Comparison of ENCODE assay signal across 17 mouse cellular contexts in the genomic region with DNA sequence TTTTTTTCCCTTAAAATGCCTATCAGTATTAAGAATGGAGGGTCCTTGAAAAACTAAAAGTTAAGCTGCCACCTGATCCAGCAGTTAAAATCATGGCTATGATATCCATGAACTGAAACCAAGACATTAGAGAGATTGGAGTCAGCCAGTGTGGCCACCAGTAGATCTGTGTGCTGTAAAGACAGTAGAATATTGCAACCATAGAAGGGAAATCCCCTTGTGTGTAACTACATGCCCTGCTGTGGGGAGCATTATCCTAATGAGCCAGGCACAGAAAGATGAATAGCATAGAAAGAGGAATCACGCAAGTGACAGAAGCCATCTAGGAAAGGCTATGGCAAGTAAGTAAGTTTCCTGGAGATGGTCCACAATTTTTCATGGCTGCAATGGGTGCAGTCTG.
"Had no signal": no experiment of that assay in that cellular context is flagged by ENCODE, and none has a peak within 500 bp of the region (broad histone marks: within the 10 kb centered on the region; RNA-seq: fewer than 3 reads in every experiment).

No protein-coding gene starts in this region.

- H3K4me1 ChIP-seq: lung, embryonic 15.5 days; midbrain, embryonic 13.5 days; midbrain, embryonic 15.5 days; neural tube, embryonic 12.5 days; stomach, embryonic 15.5 days had no signal

- H3K9ac ChIP-seq: liver, postnatal 0 days; lung, embryonic 15.5 days; midbrain, embryonic 13.5 days; midbrain, embryonic 15.5 days; neural tube, embryonic 12.5 days; stomach, embryonic 15.5 days had no signal

- DNase-seq: liver, postnatal 0 days; lung, adult 2 months; lung, postnatal 14 days; lung, postnatal 36 days; right cerebral cortex, adult 18-20 months; thymus, adult 2 months; thymus, postnatal 25 days; thymus, postnatal 4 days had no signal

- H3K4me3 ChIP-seq: lung, embryonic 15.5 days; megakaryocyte, embryonic 14.5 days; midbrain, embryonic 13.5 days; midbrain, embryonic 15.5 days; neural tube, embryonic 12.5 days; stomach, embryonic 15.5 days had no signal

- H3K36me3 ChIP-seq: lung, embryonic 15.5 days; midbrain, embryonic 13.5 days; midbrain, embryonic 15.5 days; neural tube, embryonic 12.5 days; stomach, embryonic 15.5 days had no signal

- H3K9me3 ChIP-seq: lung, embryonic 15.5 days; midbrain, embryonic 13.5 days; midbrain, embryonic 15.5 days; neural tube, embryonic 12.5 days; stomach, embryonic 15.5 days had no signal

- H3K27me3 ChIP-seq: lung, embryonic 15.5 days; midbrain, embryonic 13.5 days; midbrain, embryonic 15.5 days; neural tube, embryonic 12.5 days; stomach, embryonic 15.5 days had no signal

- H3K27ac ChIP-seq: lung, embryonic 15.5 days; macrophage; midbrain, embryonic 13.5 days; midbrain, embryonic 15.5 days; neural tube, embryonic 12.5 days; stomach, embryonic 15.5 days; stomach, postnatal 0 days had no signal

- H3K4me2 ChIP-seq: lung, embryonic 15.5 days; midbrain, embryonic 11.5 days; midbrain, embryonic 13.5 days; midbrain, embryonic 15.5 days; neural tube, embryonic 12.5 days; stomach, embryonic 15.5 days had no signal
